9 mouse cellular contexts compared by ENCODE assay signal in the genomic region with DNA sequence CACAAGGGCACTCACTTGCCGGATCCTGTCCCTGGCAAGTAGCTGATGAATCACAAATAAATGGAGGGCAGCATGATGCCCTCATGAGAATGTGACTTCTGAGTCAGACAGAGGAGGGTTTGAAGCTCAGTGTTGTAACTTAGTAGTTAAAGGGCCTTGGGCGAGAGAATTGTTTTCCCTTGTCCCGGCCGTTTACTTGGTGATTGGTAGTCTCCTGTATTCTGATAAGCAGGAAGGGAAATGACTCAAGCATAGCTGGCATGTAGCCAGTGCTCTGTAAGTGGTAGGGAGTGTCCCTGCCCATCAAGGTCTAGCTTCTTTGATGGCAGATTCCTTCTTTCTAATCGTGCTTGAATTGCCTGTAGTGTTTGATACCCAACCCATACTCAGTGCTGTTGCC. TPM values are rescaled to one million over a fixed set of nuclear protein-coding genes. Genes with fewer than 3 reads are reported as not detected.
DNase-seq lines count a peak whose midpoint lies in the region; ATAC-seq and TF ChIP-seq lines count a peak whose summit lies in the region.
"Had no signal": no experiment of that assay in that cellular context is flagged by ENCODE, and none has a peak within 500 bp of the region (broad histone marks: within the 10 kb centered on the region; RNA-seq: fewer than 3 reads in every experiment).

No protein-coding gene starts in this region.

- no peak overlapping the region for H3K9ac ChIP-seq in stomach, embryonic 15.5 days

- H3K9me3 ChIP-seq in stomach, embryonic 15.5 days = no peaks in the 10 kb centered on the region

- no peak overlapping the region for H3K27ac ChIP-seq in stomach, embryonic 15.5 days
- H3K27ac ChIP-seq in thymus, adult 2 months (ENCODE audit: control insufficient read depth, insufficient read depth, low read length) = no peak overlapping the region

- no peak overlapping the region for H3K4me2 ChIP-seq in stomach, embryonic 15.5 days

- 0 out of 2 replicates have a peak, but pooled peaks cover 9% of the 10 kb centered on the region for H3K27me3 ChIP-seq in stomach, embryonic 15.5 days (replicated peaks)
- H3K27me3 ChIP-seq in thymus, adult 2 months (ENCODE audit: control insufficient read depth, insufficient read depth, low read length) = no peaks in the 10 kb centered on the region

- H3K4me1 ChIP-seq in stomach, embryonic 15.5 days = peaks cover 7% of the 10 kb centered on the region; the same call in 1 of the 2 replicates
- H3K4me1 ChIP-seq in thymus, adult 2 months (replicated peaks; ENCODE audit: control insufficient read depth, insufficient read depth, low read length) = no peaks in the 10 kb centered on the region

- intact Hi-C loops in heart, postnatal 14 days (cut with DNase I) = no loop called here

- no peak overlapping the region for H3K4me3 ChIP-seq in stomach, embryonic 15.5 days (replicated peaks)
- H3K4me3 ChIP-seq in thymus, adult 2 months (ENCODE audit: control insufficient read depth, insufficient read depth, low read length) = no peak overlapping the region

- ATAC-seq in stomach, embryonic 15.5 days (ENCODE audit: insufficient read depth, low FRiP score, low read depth) = peak; percentile 81; the same call in 1 of the 2 replicates

- H3K36me3 ChIP-seq in stomach, embryonic 15.5 days = no peaks in the 10 kb centered on the region
- no peaks in the 10 kb centered on the region for H3K36me3 ChIP-seq in thymus, adult 2 months (ENCODE audit: control insufficient read depth, insufficient read depth, low read length)
- H3K36me3 ChIP-seq: G1E had no signal

- no peak for TF ChIP-seq CTCF in thymus, adult 2 months (IDR thresholded peaks at IDR 0.05; ENCODE audit: borderline replicate concordance, control insufficient read depth, extremely low read depth, insufficient read depth, low read length, poor library complexity)

- DNase-seq in kidney, postnatal 10 days = peak; percentile 45
- DNase-seq in kidney, adult 9 months = no peak
- peak; percentile 93 to 96 for DNase-seq in adrenal gland, adult (ENCODE audit: inconsistent age in 2 of 2, low spot score in 1 of 2)
- DNase-seq in heart, postnatal 14 days = peak; percentile 19 to 43
- no peak for DNase-seq in thymus, adult 2 months
- no peak for DNase-seq in layer of hippocampus, adult 9-10 months (ENCODE audit: low spot score)
- DNase-seq in embryo, embryonic 11 days = no peak

- 43% methylated on average over 5 of the region's 5 CpGs for WGBS in stomach, embryonic 15.5 days
- 50% methylated on average over 5 of the region's 5 CpGs for WGBS in thymus, adult 2 months

- TF ChIP-seq POLR2A in thymus, adult 2 months (IDR thresholded peaks at IDR 0.05; ENCODE audit: control insufficient read depth, extremely low read depth, insufficient read depth, low read length, poor library complexity) = no peak

RNA-seq across cellular contexts. Expression of a gene that starts 59.9 kb away (rescaled TPM):
- total RNA-seq in heart, postnatal 14 days (2021) = 1 to 10 TPM; 2.1 to 2.5 TPM
- 40.1 and 43.5 TPM in 2 replicates for polyA plus RNA-seq in stomach, embryonic 15.5 days (2015; fragmentation: Nextera tagmentation; extraction: Ambion mirVana)
- polyA plus RNA-seq in thymus, adult 2 months (2012; rRNA removed) = 5.9 and 7.9 TPM in 2 replicates
- polyA plus RNA-seq: G1E had no signal

Comparison
In these comparisons a context has a peak if more than half of its experiments do, and no peak if none do; other contexts are left out.
1. DNase-seq: peak in kidney, postnatal 10 days (single experiment), adrenal gland, adult (2 of 2) and heart, postnatal 14 days (2 of 2); none in kidney, adult 9 months (single experiment), thymus, adult 2 months (single experiment), layer of hippocampus, adult 9-10 months (single experiment) and embryo, embryonic 11 days (single experiment).